Mouse (Mus musculus): Measurements from ENCODE around the gene Gm45713. TPM values are rescaled to one million over a fixed set of nuclear protein-coding genes. Genes with fewer than 3 reads are reported as not detected.

The Gm45713 gene
- polyA plus RNA-seq, 1 experiment from 2014 or later, result 0.45 TPM

DNA sequence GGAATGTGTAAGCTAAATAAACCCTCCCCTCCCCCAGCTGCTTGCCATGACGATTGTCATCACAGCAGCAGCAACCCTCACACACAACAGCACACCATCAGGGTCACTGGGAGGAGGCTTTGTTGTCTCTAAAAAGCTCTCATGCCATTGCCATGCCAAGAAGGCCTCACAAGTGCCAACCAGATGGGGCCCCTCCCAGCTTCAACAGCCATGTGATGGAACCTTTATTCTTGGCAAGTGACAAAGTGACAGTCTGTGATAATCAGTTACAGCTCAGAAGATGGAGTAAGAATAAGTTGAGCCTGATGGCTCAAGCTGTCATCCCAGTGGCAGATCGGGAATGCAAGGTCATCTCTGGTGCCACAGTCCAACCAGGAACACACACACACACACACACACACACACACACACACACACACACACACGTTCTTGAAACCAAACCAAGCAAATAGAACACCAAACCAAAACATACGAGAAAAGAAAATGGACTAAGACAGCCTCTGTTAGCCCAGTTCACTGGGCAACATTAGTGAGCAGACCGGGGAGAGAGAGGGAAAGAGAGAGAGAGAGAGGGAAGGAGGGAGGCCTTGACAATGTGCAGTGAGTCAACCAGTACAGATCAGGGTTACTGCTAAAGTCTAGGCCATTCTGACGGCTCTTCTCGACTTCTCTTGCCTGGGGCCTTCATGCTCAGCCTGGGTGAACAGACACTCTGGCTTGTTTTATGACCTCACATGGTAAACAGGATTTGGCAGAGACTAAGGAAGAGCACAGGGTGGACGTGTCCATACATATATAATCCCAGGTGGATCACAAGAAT, 4.1 kb upstream of the Gm45713 start:
- Histone ChIP-seq H3K9me3 (no peaks in the 10 kb centered on the region), H3K4me3 (no peak overlapping the region), H3K9ac (replicated peaks) (no peak overlapping the region), H3K4me2 (replicated peaks) (no peak overlapping the region), H3K4me1 (peaks cover 10% of the 10 kb centered on the region; the same call in 1 of the 2 replicates), H3K27ac (replicated peaks) (no peak overlapping the region), H3K27me3 (peaks cover 20% of the 10 kb centered on the region), H3K36me3 (peaks cover 39% of the 10 kb centered on the region)
- ATAC-seq (ENCODE audit: low FRiP score, low read depth), result no peak
- WGBS, result 86% methylated on average over 8 of the region's 8 CpGs

- peaks cover 10% of the 10 kb centered on the region; the same call in 1 of the 2 replicates for H3K4me1 ChIP-seq
- H3K9ac ChIP-seq (replicated peaks), result no peak overlapping the region
- no peak overlapping the region for H3K4me2 ChIP-seq (replicated peaks)
- peaks cover 34% of the 10 kb centered on the region for H3K27me3 ChIP-seq
- H3K27ac ChIP-seq (replicated peaks), result no peak overlapping the region
- ATAC-seq (ENCODE audit: low FRiP score, low read depth), result no peak
- H3K9me3 ChIP-seq, result no peaks in the 10 kb centered on the region
- 85% methylated on average over 1 of the region's 1 CpGs for WGBS
- H3K4me3 ChIP-seq, result no peak overlapping the region
- H3K36me3 ChIP-seq, result peaks cover 22% of the 10 kb centered on the region
These were observed 2.4 kb upstream of the Gm45713 start for GRCm38 (mm10) chr7:45138403-45138802.

DNA sequence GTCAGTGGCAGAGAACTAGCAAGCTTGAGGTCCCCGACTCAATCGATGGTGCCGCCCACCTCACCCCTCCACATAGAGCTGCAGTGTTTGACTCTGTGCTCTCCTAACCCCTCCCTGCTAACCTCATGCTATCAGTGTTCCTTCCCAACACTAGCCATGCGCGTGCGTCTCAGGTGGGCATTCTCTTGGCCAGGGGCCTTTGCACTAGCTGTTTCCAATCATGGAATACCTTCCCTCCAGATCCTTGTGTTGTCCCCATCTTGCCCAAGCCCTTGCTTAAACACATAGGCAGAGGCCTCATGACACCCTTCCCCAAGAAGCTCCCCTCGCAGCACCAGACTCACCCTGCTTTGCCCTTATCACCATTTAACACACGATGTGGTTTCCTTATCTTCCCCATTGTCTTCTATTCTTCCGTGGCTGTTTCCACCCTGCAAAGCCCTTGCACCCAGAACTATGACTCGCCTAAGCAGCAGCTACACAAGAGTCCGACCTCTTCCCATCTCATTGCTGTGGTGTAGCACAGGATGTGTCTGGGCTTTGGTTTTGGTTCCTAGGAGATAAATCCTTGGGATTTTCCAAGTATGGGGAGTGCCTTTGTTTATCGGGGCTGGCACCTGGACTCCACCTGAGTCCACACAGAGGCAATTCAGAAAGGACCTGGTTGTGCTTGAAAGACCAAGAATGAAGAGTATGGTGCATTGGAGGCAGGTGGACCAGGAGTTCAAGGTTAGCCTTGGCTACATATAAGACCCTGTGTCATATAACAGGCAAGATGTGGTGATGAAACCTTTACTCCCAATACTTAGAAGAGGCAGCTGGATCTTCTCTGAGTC, 1.4 kb upstream of the Gm45713 start:
- H3K27ac ChIP-seq (replicated peaks), result no peak overlapping the region
- no peak for ATAC-seq (ENCODE audit: low FRiP score, low read depth)
- H3K27me3 ChIP-seq, result peaks cover 34% of the 10 kb centered on the region
- H3K36me3 ChIP-seq, result peaks cover 13% of the 10 kb centered on the region
- H3K9ac ChIP-seq (replicated peaks), result no peak overlapping the region
- peaks cover 10% of the 10 kb centered on the region; the same call in 1 of the 2 replicates for H3K4me1 ChIP-seq
- H3K4me2 ChIP-seq (replicated peaks), result no peak overlapping the region
- whole genome bisulfite sequencing, result 89% methylated on average over 12 of the region's 12 CpGs
- no peak overlapping the region for H3K4me3 ChIP-seq
- H3K9me3 ChIP-seq, result 0 out of 2 replicates have a peak, but pooled peaks cover 2% of the 10 kb centered on the region

DNA sequence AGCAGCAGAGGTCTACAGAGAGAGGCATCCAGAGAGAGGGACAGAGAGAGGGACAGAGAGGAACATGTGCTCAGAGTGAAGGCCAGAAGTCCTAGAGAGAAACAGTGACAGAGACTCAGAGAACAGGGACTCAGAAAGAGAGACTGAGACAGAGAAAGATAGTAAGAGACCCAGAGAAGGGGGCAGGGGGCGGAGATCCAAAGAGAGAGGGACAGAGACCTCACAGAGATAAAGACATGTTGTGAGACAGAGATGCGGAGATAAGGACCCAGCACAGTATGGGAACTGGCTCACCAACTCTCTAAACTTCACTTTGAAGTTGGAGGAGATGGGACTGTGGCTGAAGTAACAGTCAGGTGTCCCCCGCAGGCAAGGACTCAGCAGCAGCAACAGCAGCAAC, 661 bp downstream of the Gm45713 start:
- Histone ChIP-seq H3K36me3 (no peaks in the 10 kb centered on the region), H3K4me3 (0 out of 2 replicates have a peak overlapping the region, but pooled peaks have one; percentile 50), H3K4me1 (peaks cover 10% of the 10 kb centered on the region; the same call in 1 of the 2 replicates), H3K9me3 (0 out of 2 replicates have a peak, but pooled peaks cover 2% of the 10 kb centered on the region), H3K27ac (replicated peaks) (no peak overlapping the region), H3K4me2 (replicated peaks) (peak overlapping the region; percentile 76), H3K9ac (replicated peaks) (no peak overlapping the region), H3K27me3 (peaks cover 34% of the 10 kb centered on the region)
- ATAC-seq (ENCODE audit: low FRiP score, low read depth), result no peak
- 82% methylated on average over 3 of the region's 3 CpGs for WGBS

GRCm38 (mm10) chr7:45134544-45135026, 1.4 kb downstream of the Gm45713 start:
- Histone ChIP-seq H3K36me3 (no peaks in the 10 kb centered on the region), H3K27me3 (peaks cover 34% of the 10 kb centered on the region), H3K4me3 (no peak overlapping the region), H3K4me1 (peaks cover 15% of the 10 kb centered on the region), H3K4me2 (replicated peaks) (no peak overlapping the region), H3K9ac (replicated peaks) (no peak overlapping the region), H3K27ac (replicated peaks) (no peak overlapping the region), H3K9me3 (0 out of 2 replicates have a peak, but pooled peaks cover 2% of the 10 kb centered on the region)
- WGBS, result 7% methylated on average over 12 of the region's 12 CpGs
- no peak for ATAC-seq (ENCODE audit: low FRiP score, low read depth)

GRCm38 (mm10) chr7:45133446-45134159, 2.4 kb downstream of the Gm45713 start:
- whole genome bisulfite sequencing, result 77% methylated on average over 8 of the region's 8 CpGs
- H3K4me2 ChIP-seq (replicated peaks), result no peak overlapping the region
- peaks cover 34% of the 10 kb centered on the region for H3K27me3 ChIP-seq
- no peak overlapping the region for H3K27ac ChIP-seq (replicated peaks)
- H3K4me1 ChIP-seq, result peaks cover 18% of the 10 kb centered on the region
- H3K9ac ChIP-seq (replicated peaks), result no peak overlapping the region
- no peaks in the 10 kb centered on the region for H3K36me3 ChIP-seq
- no peak overlapping the region for H3K4me3 ChIP-seq
- 0 out of 2 replicates have a peak, but pooled peaks cover 2% of the 10 kb centered on the region for H3K9me3 ChIP-seq
- ATAC-seq (ENCODE audit: low FRiP score, low read depth), result no peak

DNA sequence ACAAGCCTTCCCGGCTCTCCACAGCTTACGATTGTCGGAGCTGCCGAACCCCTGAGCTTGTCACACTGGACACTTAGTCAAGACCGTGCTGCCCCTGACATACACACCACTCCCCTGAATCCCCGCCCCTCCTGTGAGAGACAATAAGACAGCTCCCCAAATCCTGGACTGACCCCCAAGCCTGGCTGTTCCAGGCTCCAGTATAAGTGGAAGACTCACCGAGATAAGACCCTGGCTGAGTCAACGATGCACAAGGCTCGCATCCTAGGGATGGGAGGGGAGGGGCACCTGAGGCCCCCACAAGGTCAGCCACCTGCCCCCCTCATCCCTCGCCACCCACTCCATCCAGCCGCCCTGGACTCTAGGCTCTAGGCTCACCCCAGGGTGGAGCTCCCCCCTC, 4.2 kb downstream of the Gm45713 start:
- Histone ChIP-seq H3K27me3 (peaks cover 25% of the 10 kb centered on the region), H3K9me3 (0 out of 2 replicates have a peak, but pooled peaks cover 2% of the 10 kb centered on the region), H3K4me1 (peaks cover 27% of the 10 kb centered on the region), H3K4me3 (no peak overlapping the region), H3K4me2 (replicated peaks) (no peak overlapping the region), H3K36me3 (peaks cover 6% of the 10 kb centered on the region), H3K9ac (replicated peaks) (no peak overlapping the region), H3K27ac (replicated peaks) (no peak overlapping the region)
- no peak for ATAC-seq (ENCODE audit: low FRiP score, low read depth)
- 74% methylated on average over 11 of the region's 11 CpGs for WGBS

DNA sequence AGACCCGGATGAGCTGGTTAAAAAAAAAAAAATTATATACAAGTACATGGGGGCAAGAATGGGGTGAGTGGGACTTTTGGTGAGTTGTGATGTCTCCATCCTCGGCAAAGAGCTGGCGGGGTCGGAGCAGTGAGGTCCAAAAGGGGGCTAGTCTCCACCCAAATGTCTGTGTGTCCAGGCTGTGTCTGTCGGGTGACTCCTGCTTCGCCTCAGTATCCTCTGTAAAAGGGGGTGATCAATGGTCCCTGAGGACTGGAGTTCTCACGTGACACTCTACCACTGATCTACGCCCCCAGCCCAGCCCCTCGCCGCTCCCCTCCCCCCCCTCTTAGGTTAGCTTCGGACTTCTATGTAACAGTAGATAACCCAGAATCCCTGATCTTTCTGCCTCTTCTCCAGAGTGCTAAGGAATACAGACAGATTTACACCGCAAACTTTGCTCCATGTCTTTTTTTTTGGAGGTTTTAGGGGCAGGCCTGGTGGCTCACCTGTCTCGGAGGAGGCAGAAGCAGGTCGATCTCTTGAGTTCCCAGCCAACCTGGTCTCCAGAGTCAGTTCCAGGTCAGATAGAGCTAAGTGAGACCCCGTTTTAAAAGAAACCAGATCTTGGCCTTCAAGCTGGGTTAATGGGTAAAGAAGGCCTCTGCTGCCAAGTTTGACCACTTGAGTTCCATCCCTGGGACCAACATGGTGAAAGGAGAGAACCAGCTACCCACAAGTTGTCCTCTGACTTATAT, 6.1 kb downstream of the Gm45713 start:
- H3K4me1 ChIP-seq, result peaks cover 33% of the 10 kb centered on the region
- peaks cover 12% of the 10 kb centered on the region for H3K27me3 ChIP-seq
- H3K36me3 ChIP-seq, result peaks cover 25% of the 10 kb centered on the region
- WGBS, result 53% methylated on average over 15 of the region's 15 CpGs
- 0 out of 2 replicates have a peak, but pooled peaks cover 2% of the 10 kb centered on the region for H3K9me3 ChIP-seq
- no peak for ATAC-seq (ENCODE audit: low FRiP score, low read depth)
- H3K4me2 ChIP-seq (replicated peaks), result peak overlapping the region; percentile 56
- peak overlapping the region; percentile 88 for H3K27ac ChIP-seq (replicated peaks)
- 0 out of 2 replicates have a peak overlapping the region, but pooled peaks have one; percentile 94 for H3K4me3 ChIP-seq
- H3K9ac ChIP-seq (replicated peaks), result 0 out of 2 replicates have a peak overlapping the region, but pooled peaks have one; percentile 52

- WGBS, result under 1% methylated on average over 17 of the region's 17 CpGs
- Histone ChIP-seq H3K4me2 (replicated peaks) (peak overlapping the region; percentile 56), H3K36me3 (peaks cover 27% of the 10 kb centered on the region), H3K4me1 (peaks cover 38% of the 10 kb centered on the region), H3K9ac (replicated peaks) (peak overlapping the region; percentile 52), H3K9me3 (0 out of 2 replicates have a peak, but pooled peaks cover 2% of the 10 kb centered on the region), H3K4me3 (peak overlapping the region; percentile 94), H3K27me3 (peaks cover 6% of the 10 kb centered on the region; the same call in 1 of the 2 replicates), H3K27ac (replicated peaks) (peak overlapping the region; percentile 88)
- no peak; the same call in 1 of the 2 replicates for ATAC-seq (ENCODE audit: low FRiP score, low read depth)
These were observed 6.7 kb downstream of the Gm45713 start for GRCm38 (mm10) chr7:45129318-45129717.

DNA sequence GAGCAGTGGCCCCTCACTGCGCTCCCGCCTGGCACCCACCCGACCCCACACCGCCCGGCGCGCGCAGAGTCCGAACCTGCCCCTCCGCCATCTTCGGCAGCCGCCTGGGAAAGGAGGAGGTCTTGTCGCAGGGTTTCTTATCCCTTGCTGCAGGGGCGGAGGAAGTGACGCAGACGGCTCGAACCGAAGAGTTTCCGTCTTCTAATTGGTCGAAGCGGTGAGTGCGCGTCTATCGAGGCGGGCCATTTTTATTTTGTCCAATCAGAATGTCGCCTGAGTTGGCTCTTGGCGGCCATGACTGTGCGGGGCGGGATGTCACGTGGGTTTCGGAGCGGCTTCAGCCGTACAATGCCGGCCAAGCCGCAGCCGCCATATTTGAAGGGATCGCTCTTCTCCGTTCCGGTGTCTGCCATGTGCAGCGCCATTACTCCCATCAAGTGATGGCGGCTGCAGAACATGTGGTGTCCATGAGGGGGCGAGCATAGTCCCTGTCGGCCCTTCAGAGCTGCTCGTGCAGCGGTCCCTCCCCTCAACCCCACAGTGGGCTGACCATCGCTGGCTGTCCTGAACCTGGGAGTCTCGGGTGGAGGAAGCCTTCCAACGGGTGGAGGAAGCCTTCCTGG, 7.3 kb downstream of the Gm45713 start, which contains the start of gene Rpl13a:
Gene Rpl13a, minus strand, starts transcription at position 138 of the 623 bp plus-strand sequence.
- H3K4me3 ChIP-seq, result peak within 1 kb of the TSS; percentile 94
- peak within 1 kb of the TSS; percentile 94 for H3K4me2 ChIP-seq (replicated peaks)
- peak within 1 kb of the TSS; percentile 90 for H3K27ac ChIP-seq (replicated peaks)
- H3K36me3 ChIP-seq, result peaks cover 27% of the 10 kb centered on the region
- peak within 1 kb of the TSS; percentile 99 for H3K9ac ChIP-seq (replicated peaks)
- WGBS, result under 1% methylated on average over 48 of the region's 48 CpGs
- ATAC-seq (ENCODE audit: low FRiP score, low read depth), result peak; percentile 92
- H3K4me1 ChIP-seq, result peaks cover 38% of the 10 kb centered on the region
- 0 out of 2 replicates have a peak, but pooled peaks cover 2% of the 10 kb centered on the region for H3K27me3 ChIP-seq
- 0 out of 2 replicates have a peak, but pooled peaks cover 2% of the 10 kb centered on the region for H3K9me3 ChIP-seq

Measured in midbrain, embryonic 12.5 days (tissue).